Mouse (Mus musculus) mesoderm, embryonic 11.5 days (tissue): ENCODE data around the gene Gabrr3.

ENCODE experiments used
- DNase-seq: peaks from one replicate; pipeline ENCODE4 v3.0.0-alpha.2; 2012; ENCODE audit warnings: low read depth, low spot score

Gabrr3 gene

GRCm38 (mm10) chr16:59469846-59470245 is 62.7 kb downstream of the Gabrr3 start:
- DNase-seq = no peak

DNA sequence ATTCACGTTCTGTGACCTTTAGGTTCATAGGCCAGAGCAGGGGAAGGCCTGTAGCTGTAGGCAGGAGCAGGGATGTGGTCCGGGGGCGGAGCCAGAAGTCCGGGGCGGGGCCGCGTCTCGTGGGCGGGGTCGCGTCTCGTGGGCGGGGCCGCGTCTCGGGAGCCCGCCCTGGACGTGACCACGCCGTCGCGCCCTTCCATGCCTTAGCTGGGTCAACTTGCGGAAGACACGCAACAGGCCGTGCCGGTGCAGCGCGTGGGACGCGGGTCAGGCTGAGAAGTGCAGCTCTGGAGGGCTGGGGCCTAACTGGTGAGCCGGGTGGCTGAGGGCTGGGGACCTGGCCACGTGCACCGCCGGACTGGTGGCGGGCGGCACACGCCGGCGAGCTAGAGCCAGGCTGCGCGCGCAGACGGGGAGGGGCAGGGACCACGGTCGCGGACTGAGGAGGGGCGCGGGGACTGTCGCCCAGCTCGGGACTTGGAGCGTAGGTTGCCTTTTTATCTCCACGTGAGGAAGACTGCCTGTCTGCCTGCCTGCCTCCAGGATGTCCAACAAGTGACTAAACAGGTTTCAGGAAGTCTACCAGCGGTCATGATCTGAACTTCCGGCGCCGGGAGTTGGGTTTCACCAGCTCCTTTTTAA is 64.6 kb downstream of the Gabrr3 start, which contains the start of gene Riox2:
Riox2 (plus strand) TSS at position 139 of the 642 bp plus-strand sequence.
- peak; percentile 79 for DNase-seq

GRCm38 (mm10) chr16:59472546-59472945 is 65.4 kb downstream of the Gabrr3 start:
- no peak for DNase-seq

DNA sequence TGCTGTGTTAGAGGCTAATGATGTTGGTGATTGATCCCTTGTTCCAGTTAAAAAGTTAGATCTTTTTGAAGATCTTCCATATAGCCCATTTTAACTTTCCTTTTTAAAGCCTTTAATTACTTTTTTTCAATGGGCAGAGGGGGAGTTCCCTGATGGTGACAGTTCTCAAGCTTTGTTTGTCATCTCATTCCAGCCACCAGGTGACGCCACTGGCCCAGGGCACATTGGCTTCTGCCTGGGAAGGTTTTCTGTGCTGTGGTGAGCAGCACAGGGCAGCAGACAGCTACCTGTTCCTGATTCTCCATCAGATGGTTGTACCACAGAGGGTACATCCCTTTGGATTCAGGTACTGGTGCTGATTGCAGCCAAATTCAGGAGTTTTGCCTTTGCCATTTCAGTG is 67.7 kb downstream of the Gabrr3 start:
- peak; percentile 56 for DNase-seq

- DNase-seq = no peak
Observed at GRCm38 (mm10) chr16:59477955-59478354, 70.8 kb downstream of the Gabrr3 start.

DNA sequence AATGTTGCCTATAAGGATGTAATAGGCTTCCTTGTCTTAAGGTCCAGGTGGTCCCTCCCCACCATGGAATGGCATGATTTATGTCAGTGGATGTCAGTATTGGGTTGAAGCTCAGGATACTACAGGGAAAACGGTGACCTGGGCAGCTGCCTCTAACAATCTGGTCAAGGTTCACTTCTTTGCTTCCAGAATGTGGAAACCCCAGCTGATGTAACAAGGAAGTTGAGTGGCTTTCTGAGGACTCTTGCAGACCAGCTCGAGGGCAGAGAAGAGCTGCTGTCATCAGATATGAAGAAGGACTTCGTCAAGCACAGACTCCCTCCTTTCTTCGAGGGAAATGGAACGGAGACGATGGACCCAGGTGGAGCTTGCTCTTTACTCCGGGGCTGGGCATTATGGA is 80.1 kb downstream of the Gabrr3 start:
- no peak for DNase-seq

GRCm38 (mm10) chr16:59487975-59488548 is 80.9 kb downstream of the Gabrr3 start:
- DNase-seq = no peak

- no peak for DNase-seq
Observed at GRCm38 (mm10) chr16:59493199-59493598, 86.1 kb downstream of the Gabrr3 start.

DNA sequence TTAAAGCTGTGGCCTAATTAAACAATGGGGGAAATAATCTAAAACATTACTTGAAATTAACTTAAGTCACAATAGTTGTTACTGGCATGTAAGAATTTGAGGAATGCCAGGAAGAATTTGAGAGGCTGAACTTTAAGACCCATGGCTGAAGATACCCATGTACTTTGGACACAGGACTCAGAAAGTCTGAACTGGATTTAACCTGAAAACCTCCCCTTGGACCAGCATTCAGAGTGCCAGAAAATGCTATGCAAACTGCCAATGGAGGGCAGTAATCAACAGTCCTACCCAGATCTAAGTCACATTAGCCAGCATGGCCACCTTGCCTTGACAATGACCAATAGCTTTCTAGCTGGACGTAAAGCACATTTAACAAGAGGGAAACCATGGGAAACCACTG is 90.8 kb downstream of the Gabrr3 start:
- no peak for DNase-seq

GRCm38 (mm10) chr16:59499180-59499579 is 92.0 kb downstream of the Gabrr3 start:
- no peak for DNase-seq

GRCm38 (mm10) chr16:59509830-59510229 is 102.7 kb downstream of the Gabrr3 start:
- DNase-seq = no peak
